Mouse (Mus musculus): ENCODE data around the gene Tmem143.

- TF ChIP-seq EP300 (IDR thresholded peaks at IDR 0.05) (no peak), CTCF (IDR thresholded peaks at IDR 0.05) (no peak)
Measured at GRCm38 (mm10) chr7:45902481-45903002, 5.8 kb downstream of the Tmem143 start.
